Mouse (Mus musculus) hindbrain, embryonic 10.5 days (tissue): ENCODE results near the gene Sectm1b. TPM values are rescaled to one million over a fixed set of nuclear protein-coding genes. Genes with fewer than 3 reads are reported as not detected.
"Not testable (repeated sequence)": the region's sequence is repeated elsewhere in the genome, so short reads cannot be mapped to it uniquely, and the experiment has no call there.

Experiments used
- DNase-seq: peaks from one replicate; pipeline ENCODE4 v3.0.0-alpha.2; 2017; ENCODE audit warnings: low spot score
- H3K27ac ChIP-seq: fragments of 300-500 bp; sonication (generic); 2 replicates; pipeline ENCODE4 v1.5.1; 2016; ENCODE audit warnings: mild to moderate bottlenecking, moderate library complexity
- H3K27me3 ChIP-seq: fragments of 300-500 bp; sonication (generic); 2 replicates; pipeline ENCODE4 v1.6.1; 2016; ENCODE audit warnings: mild to moderate bottlenecking; ENCODE audit not compliant: poor library complexity, insufficient read depth, severe bottlenecking
- H3K36me3 ChIP-seq: fragments of 300-500 bp; sonication (generic); 2 replicates; pipeline ENCODE4 v1.6.1; 2016; ENCODE audit warnings: mild to moderate bottlenecking, moderate library complexity
- H3K4me1 ChIP-seq: fragments of 300-500 bp; sonication (generic); replicated peaks from 2 replicates; pipeline ENCODE4 v1.6.1; 2016; ENCODE audit warnings: mild to moderate bottlenecking
- H3K4me3 ChIP-seq: fragments of 300-500 bp; sonication (generic); 2 replicates; pipeline ENCODE4 v1.5.1; 2016; ENCODE audit warnings: mild to moderate bottlenecking, moderate library complexity
- H3K9me3 ChIP-seq: fragments of 300-500 bp; sonication (generic); 2 replicates; pipeline ENCODE4 v1.6.1; 2016; ENCODE audit warnings: mild to moderate bottlenecking, moderate library complexity
- WGBS: fragments of 180-500 bp; shearing (Covaris S2); methylation state at CpG from one replicate; pipeline ENCODE4 v1.1.7; 2016; 5-methylcytosine and 5-hydroxymethylcytosine counted together
- polyA plus RNA-seq: library from polyadenylated mRNA; unstranded; fragments of >200 nt; fragmentation: Nextera tagmentation; extraction: Ambion mirVana; gene quantifications from 2 replicates; pipeline ENCODE4 v1.2.1, GENCODE M21; 2016

Gene Sectm1b
- not detected in 2 replicates for polyA plus RNA-seq

- H3K27me3 ChIP-seq, result no peaks in the 10 kb centered on the region
- H3K9me3 ChIP-seq, result no peaks in the 10 kb centered on the region
- H3K27ac ChIP-seq, result no peak within 1 kb of the TSS
- peaks cover 7% of the 10 kb centered on the region; the same call in 1 of the 2 replicates for H3K4me1 ChIP-seq
- no peak for DNase-seq
- WGBS, result 81% methylated on average over 5 of the region's 5 CpGs
- no peaks in the 10 kb centered on the region for H3K36me3 ChIP-seq
- no peak within 1 kb of the TSS for H3K4me3 ChIP-seq
Measured at GRCm38 (mm10) chr11:121063379-121063778, at the start of gene Sectm1b. TSS of gene Sectm1b (minus strand) at chr11:121063569.

DNA sequence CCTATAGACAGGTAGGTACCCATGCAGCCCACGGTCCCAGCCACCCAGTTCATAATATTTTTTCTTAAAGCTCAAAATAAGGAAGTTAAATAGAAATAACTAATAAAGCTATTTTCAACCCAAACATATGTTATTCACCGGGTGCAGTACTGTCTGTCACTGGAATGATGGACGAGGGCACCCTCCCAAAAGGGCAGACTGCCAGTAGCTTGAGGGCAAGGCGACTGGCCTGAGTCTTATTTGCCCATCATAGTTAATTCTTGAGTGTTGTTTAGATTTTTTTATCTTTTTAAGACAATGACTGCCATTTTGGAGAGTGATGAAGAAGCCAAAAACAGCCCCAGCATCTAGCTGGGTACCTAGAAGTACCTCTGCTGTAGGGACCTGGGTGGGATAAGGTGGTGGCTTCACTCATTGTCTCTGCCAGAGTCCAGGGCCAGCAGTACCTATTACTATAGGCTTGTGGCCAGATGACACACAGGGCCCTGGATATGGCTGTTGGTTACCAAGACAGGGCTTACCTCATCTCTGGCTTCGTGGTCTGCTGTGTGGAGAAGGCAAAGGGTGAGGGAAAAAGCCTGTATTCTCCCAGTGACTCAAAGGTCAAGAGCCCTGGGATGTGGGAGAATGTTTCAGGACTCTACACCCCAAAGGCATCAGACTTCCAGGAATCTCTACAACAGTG is 48.9 kb upstream of the Sectm1b start:
- H3K27ac ChIP-seq, result no peak overlapping the region
- 83% methylated on average over 5 of the region's 5 CpGs for WGBS

GRCm38 (mm10) chr11:121111601-121112000 is 48.2 kb upstream of the Sectm1b start:
- no peaks in the 10 kb centered on the region for H3K9me3 ChIP-seq
- H3K4me1 ChIP-seq, result no peaks in the 10 kb centered on the region
- no peaks in the 10 kb centered on the region for H3K36me3 ChIP-seq
- no peak overlapping the region for H3K27ac ChIP-seq
- no peak for DNase-seq
- H3K27me3 ChIP-seq, result no peaks in the 10 kb centered on the region
- WGBS, result 82% methylated on average over 1 of the region's 1 CpGs
- no peak overlapping the region for H3K4me3 ChIP-seq

More for the DNA sequence above, 48.9 kb upstream of the Sectm1b start:
- no peaks in the 10 kb centered on the region for H3K27me3 ChIP-seq
- no peaks in the 10 kb centered on the region for H3K36me3 ChIP-seq
- DNase-seq, result no peak
- no peaks in the 10 kb centered on the region for H3K9me3 ChIP-seq
- H3K4me1 ChIP-seq, result no peaks in the 10 kb centered on the region
- no peak overlapping the region for H3K4me3 ChIP-seq

DNA sequence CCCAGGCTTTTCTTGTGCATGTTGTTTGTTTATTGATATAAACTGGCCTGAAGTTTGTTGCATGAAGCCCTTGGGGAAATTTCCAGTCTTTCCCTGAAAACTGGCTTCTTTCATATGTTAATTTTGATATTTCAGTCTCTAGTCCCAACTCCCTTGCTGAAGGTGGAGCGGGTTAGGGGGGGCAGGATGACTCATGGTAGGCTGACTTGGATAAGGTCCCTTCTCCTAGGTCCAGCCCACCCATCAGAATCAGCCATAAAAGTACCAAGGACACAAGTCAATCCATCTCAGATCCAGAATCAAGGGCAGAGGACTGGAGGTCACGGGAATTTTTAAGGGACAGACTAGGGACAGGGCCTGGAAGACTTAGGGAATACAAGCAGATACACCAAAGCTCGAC is 47.7 kb upstream of the Sectm1b start:
- DNase-seq, result no peak
- Histone ChIP-seq H3K4me3 (no peak overlapping the region), H3K9me3 (no peaks in the 10 kb centered on the region), H3K27ac (no peak overlapping the region), H3K4me1 (no peaks in the 10 kb centered on the region), H3K36me3 (no peaks in the 10 kb centered on the region), H3K27me3 (no peaks in the 10 kb centered on the region)
- 93% methylated on average over 3 of the region's 3 CpGs for WGBS

DNA sequence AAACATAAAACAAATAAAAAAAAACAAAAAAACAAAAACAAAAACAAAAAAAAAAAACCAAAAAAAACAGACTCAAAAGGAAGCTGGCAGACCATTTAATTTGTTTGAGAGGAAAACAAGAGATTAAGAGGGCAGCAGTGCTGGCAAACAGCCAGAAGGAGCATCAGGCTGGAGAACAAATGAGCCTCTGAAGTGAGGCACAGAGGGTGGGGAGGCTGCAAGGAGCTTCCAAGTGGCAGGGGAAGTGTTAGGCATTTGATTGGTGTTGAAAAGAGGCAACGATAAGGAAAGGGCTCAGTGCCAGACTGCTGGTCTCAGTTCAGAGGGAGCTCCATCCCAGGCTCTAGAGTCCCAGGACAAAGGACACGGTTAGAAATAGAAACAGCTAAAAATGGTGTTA is 46.6 kb upstream of the Sectm1b start:
- Histone ChIP-seq H3K4me3 (no peak overlapping the region), H3K36me3 (no peaks in the 10 kb centered on the region), H3K9me3 (no peaks in the 10 kb centered on the region), H3K27me3 (no peaks in the 10 kb centered on the region), H3K4me1 (no peaks in the 10 kb centered on the region), H3K27ac (no peak overlapping the region)
- 26% methylated on average over 2 of the region's 2 CpGs for WGBS
- no peak for DNase-seq

- WGBS, result 75% methylated on average over 9 of the region's 9 CpGs
- H3K9me3 ChIP-seq, result no peaks in the 10 kb centered on the region
- no peaks in the 10 kb centered on the region for H3K36me3 ChIP-seq
- H3K4me3 ChIP-seq, result no peak overlapping the region
- DNase-seq, result no peak
- no peak overlapping the region for H3K27ac ChIP-seq
- H3K4me1 ChIP-seq, result no peaks in the 10 kb centered on the region
- H3K27me3 ChIP-seq, result no peaks in the 10 kb centered on the region
Measured at GRCm38 (mm10) chr11:121108061-121108460, 44.7 kb upstream of the Sectm1b start.

DNA sequence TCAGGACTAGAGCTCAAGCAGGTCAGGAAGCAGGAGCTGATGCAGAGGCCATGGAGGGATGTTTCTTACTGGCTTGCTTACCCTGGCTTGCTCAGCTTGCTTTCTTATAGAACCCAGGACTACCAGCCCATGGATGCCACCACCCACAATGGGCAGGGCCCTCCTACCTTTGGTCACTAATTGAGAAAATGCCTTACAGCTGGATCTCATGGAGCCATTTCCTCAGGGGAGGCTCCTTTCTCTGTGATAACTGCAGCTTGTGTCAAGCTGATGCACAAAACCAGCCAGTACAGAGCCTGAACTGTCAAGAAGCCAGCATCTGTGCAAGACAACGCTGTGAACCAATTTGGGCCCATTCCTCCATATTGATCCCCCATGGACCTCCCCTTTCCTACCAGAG is 43.9 kb upstream of the Sectm1b start:
- not testable (repeated sequence) for H3K36me3 ChIP-seq, DNase-seq
- 88% methylated on average over 1 of the region's 1 CpGs for WGBS

DNA sequence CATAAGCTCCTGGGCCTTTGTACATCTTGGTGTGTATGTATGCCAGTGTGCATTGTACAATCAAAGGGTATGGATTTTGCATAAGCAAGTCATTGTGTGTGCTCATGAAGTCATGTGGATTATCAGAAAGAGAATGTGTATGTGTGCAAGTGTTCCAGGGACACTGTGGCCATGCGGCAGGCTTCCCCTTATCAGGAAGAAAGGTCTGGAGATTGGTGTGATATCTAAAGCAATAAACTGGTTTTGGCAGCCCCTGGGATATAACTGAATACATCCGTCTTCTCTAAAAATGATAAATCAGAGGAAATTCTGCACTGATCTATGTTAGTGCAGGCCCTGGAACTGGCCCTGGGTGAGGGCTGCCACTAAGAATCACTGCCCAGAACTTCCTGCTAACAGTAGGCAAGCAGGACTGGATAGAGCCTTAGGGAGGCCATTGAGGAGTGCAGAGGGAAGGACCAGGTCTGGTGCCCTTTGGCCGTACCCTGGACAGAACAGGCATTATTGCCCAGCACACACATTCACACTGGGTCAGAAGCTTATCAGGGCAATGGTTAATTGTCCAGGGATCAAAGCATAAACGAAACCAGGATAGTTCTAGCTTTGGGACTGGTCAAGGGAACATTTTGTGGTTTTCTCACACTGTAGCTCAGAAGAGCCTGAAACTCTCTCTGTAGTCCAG is 37.9 kb upstream of the Sectm1b start:
- no peak overlapping the region for H3K27ac ChIP-seq
- WGBS, result 90% methylated on average over 4 of the region's 4 CpGs
- H3K27me3 ChIP-seq, result no peaks in the 10 kb centered on the region
- DNase-seq, result no peak
- H3K4me3 ChIP-seq, result no peak overlapping the region
- no peaks in the 10 kb centered on the region for H3K36me3 ChIP-seq
- no peaks in the 10 kb centered on the region for H3K4me1 ChIP-seq
- H3K9me3 ChIP-seq, result 0 out of 2 replicates have a peak, but pooled peaks cover 2% of the 10 kb centered on the region

More for the DNA sequence above, 43.9 kb upstream of the Sectm1b start:
- H3K4me3 ChIP-seq, H3K27ac ChIP-seq, H3K4me1 ChIP-seq, H3K27me3 ChIP-seq, H3K9me3 ChIP-seq: not testable (repeated sequence)

- Histone ChIP-seq H3K27ac (no peak overlapping the region), H3K4me3 (no peak overlapping the region), H3K36me3 (no peaks in the 10 kb centered on the region), H3K4me1 (no peaks in the 10 kb centered on the region), H3K9me3 (0 out of 2 replicates have a peak, but pooled peaks cover 2% of the 10 kb centered on the region), H3K27me3 (no peaks in the 10 kb centered on the region)
- DNase-seq, result no peak
- 68% methylated on average over 7 of the region's 7 CpGs for WGBS
Measured at GRCm38 (mm10) chr11:121100692-121101091, 37.3 kb upstream of the Sectm1b start.

DNA sequence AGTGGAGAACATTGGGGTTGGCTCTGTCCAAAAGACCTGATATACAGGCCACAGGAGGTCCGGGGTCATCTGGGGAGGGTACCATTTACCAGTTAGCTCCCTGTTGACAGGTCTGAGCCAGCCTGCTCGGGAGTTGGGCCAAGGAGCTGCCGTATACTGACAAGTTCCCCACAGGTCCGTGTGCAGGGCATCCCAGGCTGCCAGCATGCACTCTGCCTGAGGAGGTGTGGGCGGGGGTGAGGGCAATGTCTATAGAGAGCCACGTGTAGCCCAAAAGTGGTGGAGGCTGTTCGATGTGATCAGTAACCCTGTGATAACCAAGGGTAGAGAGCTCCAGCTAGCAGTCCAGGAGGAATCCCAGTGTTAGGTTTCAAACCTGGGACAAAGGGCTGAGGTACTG is 36.4 kb upstream of the Sectm1b start:
- no peak for DNase-seq
- Histone ChIP-seq H3K27ac (no peak overlapping the region), H3K4me3 (no peak overlapping the region), H3K4me1 (no peaks in the 10 kb centered on the region), H3K9me3 (0 out of 2 replicates have a peak, but pooled peaks cover 2% of the 10 kb centered on the region), H3K27me3 (no peaks in the 10 kb centered on the region), H3K36me3 (no peaks in the 10 kb centered on the region)
- WGBS, result 72% methylated on average over 7 of the region's 7 CpGs

DNA sequence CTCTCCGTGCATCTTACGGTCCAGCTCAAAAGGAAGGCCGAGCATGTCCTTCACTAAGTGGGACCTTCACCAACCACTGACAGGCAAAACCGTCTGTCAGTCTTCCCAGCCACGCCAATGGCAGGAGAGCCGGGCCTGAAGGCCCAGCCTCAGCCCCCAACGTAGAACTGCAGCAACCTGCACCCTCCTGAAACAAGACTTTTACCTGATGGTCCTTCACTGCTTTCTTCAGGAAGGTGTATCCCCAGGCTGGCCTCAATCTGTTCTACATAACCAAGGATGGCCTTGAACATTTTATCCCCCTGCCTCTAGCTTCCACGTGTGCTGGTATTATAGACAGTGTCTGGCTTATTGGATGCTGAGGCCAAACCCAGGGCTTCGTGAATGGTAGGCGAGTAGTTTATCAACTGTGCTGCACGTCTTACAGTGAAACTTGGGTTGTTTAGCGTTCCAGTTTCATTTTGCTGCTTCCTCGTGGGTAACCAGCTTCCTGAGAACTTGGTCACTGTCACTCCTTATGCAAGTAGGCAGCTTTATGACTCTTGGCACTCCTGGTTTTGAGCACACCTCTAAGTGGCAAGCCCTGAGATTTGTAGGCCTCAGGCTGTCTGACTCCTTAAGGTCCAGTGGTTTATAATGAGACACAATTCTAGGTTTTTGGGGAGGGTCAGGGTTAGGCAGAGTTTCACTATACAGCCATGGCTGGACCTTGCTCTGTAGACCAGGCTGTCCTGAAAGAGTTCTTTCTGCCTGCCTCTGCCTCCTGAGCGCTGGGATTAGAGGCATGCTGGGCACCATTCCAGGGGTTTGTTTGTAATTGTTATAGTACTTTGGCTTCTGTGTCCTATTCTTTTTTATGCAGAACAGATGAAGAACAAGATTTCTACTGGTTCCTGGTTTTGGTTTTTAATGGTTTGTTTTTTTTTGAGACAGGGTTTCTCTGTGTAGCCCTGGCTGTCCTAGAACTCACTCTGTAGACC is 29.5 kb upstream of the Sectm1b start:
- WGBS, result 91% methylated on average over 14 of the region's 14 CpGs
- Histone ChIP-seq H3K36me3 (no peaks in the 10 kb centered on the region), H3K27me3 (no peaks in the 10 kb centered on the region), H3K27ac (no peak overlapping the region), H3K4me3 (no peak overlapping the region), H3K9me3 (no peaks in the 10 kb centered on the region), H3K4me1 (no peaks in the 10 kb centered on the region)
- no peak for DNase-seq

DNA sequence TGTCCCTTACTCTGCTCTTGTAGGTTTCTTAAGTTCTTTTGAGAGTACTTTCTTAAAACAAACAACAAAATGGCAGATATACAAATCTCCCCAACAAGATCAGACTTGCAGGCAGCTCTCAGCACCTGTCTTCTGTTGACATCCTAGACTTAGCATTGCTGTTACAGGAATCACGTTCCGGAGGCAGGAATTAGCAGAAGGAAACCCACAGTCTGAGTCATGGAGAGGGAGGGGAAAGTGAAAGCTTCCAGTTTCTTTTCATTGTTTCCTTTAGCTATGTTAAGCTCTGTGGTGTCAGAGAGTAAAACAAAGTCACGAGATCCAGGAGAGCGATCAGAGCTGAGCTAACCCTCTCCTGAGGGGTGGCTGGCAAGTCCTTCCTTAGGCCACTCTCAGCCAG is 27.6 kb upstream of the Sectm1b start:
- Histone ChIP-seq H3K27me3 (no peaks in the 10 kb centered on the region), H3K4me1 (no peaks in the 10 kb centered on the region), H3K9me3 (no peaks in the 10 kb centered on the region), H3K27ac (no peak overlapping the region), H3K36me3 (no peaks in the 10 kb centered on the region), H3K4me3 (no peak overlapping the region)
- WGBS, result 76% methylated on average over 4 of the region's 4 CpGs
- DNase-seq, result no peak
